Mouse (Mus musculus) spleen, adult 2 months (tissue): Measurements from ENCODE around the gene Vmn1r193. TPM values are rescaled to one million over a fixed set of nuclear protein-coding genes. Genes with fewer than 3 reads are reported as not detected.
"Not testable (repeated sequence)": the region's sequence is repeated elsewhere in the genome, so short reads cannot be mapped to it uniquely, and the experiment has no call there.

Experiments
- DNase-seq, 2 experiments: peaks; one replicate each; pipeline versions ENCODE4 v3.0.0 to v3.0.0-alpha.2; 2012 to 2021; ENCODE audit warnings: low spot score in 2 of 2, low read depth in 1 of 2
- H3K27ac ChIP-seq: fragments of 200-500 bp; 2 replicates; pipeline ENCODE4 v1.5.1; 2012; ENCODE audit warnings: low read length, inconsistent platforms; ENCODE audit not compliant: insufficient read depth
- H3K27me3 ChIP-seq: fragments of 200-500 bp; 2 replicates; pipeline ENCODE4 v1.6.1; 2012; ENCODE audit warnings: mild to moderate bottlenecking, moderate library complexity, low read length, inconsistent platforms; ENCODE audit not compliant: control insufficient read depth, insufficient read depth
- H3K36me3 ChIP-seq: fragments of 200-500 bp; 2 replicates; pipeline ENCODE4 v1.6.1; 2012; ENCODE audit warnings: mild to moderate bottlenecking, low read length, inconsistent platforms; ENCODE audit not compliant: control insufficient read depth, insufficient read depth
- H3K4me1 ChIP-seq: fragments of 200-500 bp; 2 replicates; pipeline ENCODE4 v1.6.1; 2011; ENCODE audit warnings: inconsistent platforms; ENCODE audit not compliant: control insufficient read depth, insufficient read depth, insufficient read length
- H3K4me3 ChIP-seq: fragments of 200-500 bp; 2 replicates; pipeline ENCODE4 v1.5.1; 2011; ENCODE audit warnings: mild to moderate bottlenecking, inconsistent platforms; ENCODE audit not compliant: insufficient read depth, insufficient read length; ENCODE audit errors: extremely low read depth
- CTCF ChIP-seq: fragments of 200-500 bp; IDR thresholded peaks from 2 replicates; pipeline ENCODE4 v1.5.1; 2011; ENCODE audit warnings: mild to moderate bottlenecking, inconsistent platforms; ENCODE audit not compliant: insufficient read depth, insufficient read length, insufficient replicate concordance; ENCODE audit errors: extremely low read depth
- POLR2A ChIP-seq: fragments of 200-500 bp; IDR thresholded peaks from 2 replicates; pipeline ENCODE4 v1.6.1; 2011; ENCODE audit warnings: low read depth, low read length, inconsistent platforms
- WGBS: fragments of 180-500 bp; shearing (Covaris S2); methylation state at CpG from one replicate; pipeline ENCODE4 v1.1.7; 2018; 5-methylcytosine and 5-hydroxymethylcytosine counted together
- polyA plus RNA-seq: library from polyadenylated mRNA; depleted of rRNA; stranded (reverse); fragments of >200 nt; gene quantifications from 2 replicates; pipeline ENCODE4 v1.2.3, GENCODE M21; 2012; rRNA removed

Vmn1r193 gene
- polyA plus RNA-seq, result not detected in 2 replicates

- not testable (repeated sequence) for H3K27me3 ChIP-seq, H3K36me3 ChIP-seq, H3K27ac ChIP-seq, DNase-seq, H3K4me3 ChIP-seq, H3K4me1 ChIP-seq
- WGBS, result 73% methylated on average over 1 of the region's 1 CpGs
These were observed at the start of gene Vmn1r193 for GRCm38 (mm10) chr13:22223060-22223459. Vmn1r193 (minus strand) TSS chr13:22223160.

GRCm38 (mm10) chr13:22271721-22272120, 48.8 kb upstream of the Vmn1r193 start:
- Histone ChIP-seq H3K36me3 (no peaks in the 10 kb centered on the region), H3K27ac (no peak overlapping the region), H3K4me3 (no peak overlapping the region), H3K27me3 (no peaks in the 10 kb centered on the region), H3K4me1 (no peaks in the 10 kb centered on the region)
- WGBS, result 38% methylated on average over 2 of the region's 2 CpGs
- TF ChIP-seq POLR2A, result no peak
- no peak for TF ChIP-seq CTCF
- DNase-seq, result no peak

- not testable (repeated sequence) for H3K4me3 ChIP-seq, DNase-seq, H3K27me3 ChIP-seq, H3K4me1 ChIP-seq, H3K27ac ChIP-seq, H3K36me3 ChIP-seq
- WGBS, result 90% methylated on average over 1 of the region's 1 CpGs
These were observed 47.3 kb upstream of the Vmn1r193 start, which contains the start of gene Vmn1r195 for GRCm38 (mm10) chr13:22270222-22270621. Vmn1r195 (plus strand) TSS chr13:22270522.

- WGBS, result 46% methylated on average over 1 of the region's 1 CpGs
- Histone ChIP-seq H3K27me3 (no peaks in the 10 kb centered on the region), H3K36me3 (no peaks in the 10 kb centered on the region), H3K4me3 (no peak within 1 kb of the TSS), H3K27ac (no peak within 1 kb of the TSS), H3K4me1 (no peaks in the 10 kb centered on the region)
- TF ChIP-seq POLR2A (no peak), CTCF (no peak)
- DNase-seq, result no peak
These were observed 21.0 kb upstream of the Vmn1r193 start, which contains the start of gene Vmn1r194 for GRCm38 (mm10) chr13:22243915-22244314. Vmn1r194 (plus strand) TSS chr13:22244215.

GRCm38 (mm10) chr13:22192756-22193155, 30.2 kb downstream of the Vmn1r193 start:
- not testable (repeated sequence) for H3K4me1 ChIP-seq, DNase-seq, H3K27me3 ChIP-seq, H3K36me3 ChIP-seq, H3K27ac ChIP-seq, H3K4me3 ChIP-seq
- WGBS, result 82% methylated on average over 3 of the region's 3 CpGs

GRCm38 (mm10) chr13:22191041-22191440, 31.9 kb downstream of the Vmn1r193 start, which contains the start of gene Vmn1r192:
Vmn1r192 (minus strand) TSS chr13:22191141.
- no peak within 1 kb of the TSS for H3K27ac ChIP-seq
- no peak for TF ChIP-seq POLR2A
- TF ChIP-seq CTCF, result no peak
- DNase-seq, result no peak

GRCm38 (mm10) chr13:22190385-22190784, 32.6 kb downstream of the Vmn1r193 start:
- no peak for TF ChIP-seq CTCF
- TF ChIP-seq POLR2A, result no peak
- 80% methylated on average over 2 of the region's 2 CpGs for WGBS
- H3K36me3 ChIP-seq, result no peaks in the 10 kb centered on the region
- no peak overlapping the region for H3K4me3 ChIP-seq
- no peaks in the 10 kb centered on the region for H3K27me3 ChIP-seq
- no peak overlapping the region for H3K27ac ChIP-seq
- no peaks in the 10 kb centered on the region for H3K4me1 ChIP-seq
- no peak for DNase-seq

More at GRCm38 (mm10) chr13:22191041-22191440, 31.9 kb downstream of the Vmn1r193 start, which contains the start of gene Vmn1r192:
- no peak within 1 kb of the TSS for H3K4me3 ChIP-seq
- no peaks in the 10 kb centered on the region for H3K36me3 ChIP-seq
- no peaks in the 10 kb centered on the region for H3K27me3 ChIP-seq
- no peaks in the 10 kb centered on the region for H3K4me1 ChIP-seq

- 89% methylated on average over 2 of the region's 2 CpGs for WGBS
- H3K36me3 ChIP-seq, result no peaks in the 10 kb centered on the region
- H3K27ac ChIP-seq, result no peak overlapping the region
- no peaks in the 10 kb centered on the region for H3K4me1 ChIP-seq
- TF ChIP-seq POLR2A (no peak), CTCF (no peak)
- no peak for DNase-seq
- H3K4me3 ChIP-seq, result no peak overlapping the region
- H3K27me3 ChIP-seq, result no peaks in the 10 kb centered on the region
These were observed 33.6 kb downstream of the Vmn1r193 start for GRCm38 (mm10) chr13:22189313-22189712.
